Mouse (Mus musculus): ENCODE measurements at regions not wholly inside any gene's neighbourhood (a gene's known extent, or its start where the extent isn't known, plus 50 kb on each side); places are given as distances from the start of the nearest gene placed in this dataset.
A peak's percentile ranks its signal among the peaks of the same experiment; 100 is the strongest.

DNA sequence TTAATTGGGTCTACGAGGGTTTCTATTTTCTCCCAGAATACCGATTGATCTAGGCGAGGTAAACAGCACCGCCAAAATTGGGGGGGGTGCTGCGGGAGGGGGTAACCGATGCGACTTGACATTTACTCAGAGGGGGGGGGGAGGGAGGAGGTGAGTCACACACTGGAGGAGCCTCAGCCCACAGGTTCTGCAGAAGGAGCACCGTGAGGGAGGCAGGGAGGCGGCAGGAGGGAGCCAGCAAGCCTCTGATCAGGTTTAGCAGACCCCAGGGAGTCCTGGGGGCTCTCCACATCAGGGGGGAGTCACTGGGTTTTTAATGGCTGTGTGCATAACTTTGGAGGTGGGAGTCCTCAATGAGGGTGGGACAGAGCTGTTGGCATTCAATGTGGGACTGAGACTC lies 51.3 kb upstream of the Ier5l start:
- DNase-seq = no peak

GRCm38 (mm10) chr2:30525831-30526230 lies 51.8 kb upstream of the Ier5l start:
- DNase-seq = no peak

GRCm38 (mm10) chr2:30527495-30527894 lies 53.5 kb upstream of the Ier5l start:
- DNase-seq = no peak

DNA sequence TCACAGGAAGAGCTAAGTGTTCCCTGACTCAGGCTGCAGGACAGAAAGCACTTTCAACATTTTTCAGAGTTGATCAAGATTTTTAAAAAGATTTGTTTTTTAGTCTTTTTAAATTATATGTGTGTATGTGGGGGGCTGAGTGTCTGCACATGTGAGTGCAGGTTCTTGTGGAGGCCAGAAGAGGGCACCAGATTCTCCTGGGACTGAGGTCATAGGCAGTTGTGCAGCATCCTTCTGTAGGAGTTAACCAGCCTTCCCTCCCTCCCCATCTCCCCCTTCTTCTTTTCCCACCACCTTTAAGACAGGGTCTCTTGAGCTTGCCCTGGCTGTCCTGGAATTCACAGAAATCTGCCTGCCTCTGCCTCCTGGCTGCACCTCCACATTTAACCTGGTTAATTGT lies 58.9 kb upstream of the Ier5l start:
- no peak for DNase-seq

- no peak for DNase-seq
Measured at GRCm38 (mm10) chr2:30533367-30533766, 59.3 kb upstream of the Ier5l start.

GRCm38 (mm10) chr2:30534485-30534884 lies 60.4 kb upstream of the Cstad start:
- no peak for DNase-seq

DNA sequence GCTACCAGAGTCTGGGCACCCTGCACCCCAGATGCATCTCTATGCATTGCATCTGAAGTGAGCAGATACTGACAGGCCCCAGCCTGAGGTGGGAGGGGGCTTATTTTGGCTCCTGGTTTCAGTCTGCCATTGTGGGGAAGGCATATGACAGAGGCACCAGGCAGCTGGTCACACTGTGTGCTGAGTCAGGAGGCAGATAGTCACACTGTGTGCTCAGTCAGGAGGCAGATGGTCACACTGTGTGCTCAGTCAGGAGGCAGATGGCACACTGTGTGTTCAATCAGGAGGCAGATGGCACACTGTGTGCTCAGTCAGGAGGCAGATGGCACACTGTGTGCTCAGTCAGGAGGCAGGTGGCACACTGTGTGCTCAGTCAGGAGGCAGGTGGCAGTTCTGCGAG lies 55.5 kb upstream of the Cstad start:
- DNase-seq = no peak

- DNase-seq = no peak
Measured at GRCm38 (mm10) chr2:30541541-30541940, 53.3 kb upstream of the Cstad start.

DNA sequence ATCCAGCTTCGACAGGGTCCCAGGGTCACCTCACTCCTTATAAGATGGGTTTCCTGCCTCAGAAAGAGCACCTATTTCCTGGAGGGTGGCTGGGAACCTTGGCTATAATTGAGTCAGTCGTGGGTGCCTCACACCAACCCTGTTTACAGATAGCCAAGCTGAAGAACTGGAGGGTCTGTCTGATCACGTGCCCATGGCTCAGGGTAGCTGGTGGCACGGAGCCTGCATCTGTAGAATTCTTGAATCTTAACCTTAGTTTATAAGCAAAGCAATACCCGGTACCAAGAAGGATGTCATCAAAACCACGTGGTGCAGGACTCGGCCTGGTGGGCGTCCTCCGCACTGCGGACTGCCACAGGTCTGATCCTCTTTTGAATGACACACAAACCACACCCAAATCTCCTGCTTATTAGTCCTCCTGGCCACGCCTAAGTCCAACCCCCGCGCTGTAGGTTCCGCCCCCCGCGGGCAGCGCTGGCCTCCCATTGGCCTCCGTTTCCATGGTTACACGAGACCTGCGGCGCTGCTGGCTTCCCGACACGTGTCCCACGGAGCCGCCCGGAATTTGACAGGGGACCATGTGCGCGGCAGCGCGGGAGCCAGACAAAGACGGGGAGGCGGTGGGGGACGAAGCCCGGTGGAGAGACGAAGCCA lies 49.9 kb upstream of the Cstad start:
- DNase-seq = peak; percentile 96
